Mouse (Mus musculus) liver, adult 2 months (tissue): ENCODE measurements at regions not wholly inside any gene's neighbourhood (a gene's known extent, or its start where the extent isn't known, plus 50 kb on each side); places are given as distances from the start of the nearest gene placed in this dataset.

ENCODE experiments used
- DNase-seq: peaks from one replicate; pipeline ENCODE4 v3.0.0-alpha.2; 2011; ENCODE audit warnings: low read depth, low spot score; ENCODE audit errors: extremely low read depth
- H3K27ac ChIP-seq: fragments of 200-500 bp; replicated peaks from 2 replicates; pipeline ENCODE4 v1.5.1; 2012; ENCODE audit warnings: low read depth, mild to moderate bottlenecking, control low read depth, inconsistent platforms, low read length; ENCODE audit not compliant: insufficient read depth
- H3K27me3 ChIP-seq: fragments of 200-500 bp; 2 replicates; pipeline ENCODE4 v1.6.1; 2012; ENCODE audit warnings: mild to moderate bottlenecking, moderate library complexity, low read length, inconsistent platforms; ENCODE audit not compliant: control insufficient read depth, insufficient read depth
- H3K36me3 ChIP-seq: fragments of 200-500 bp; 2 replicates; pipeline ENCODE4 v1.6.1; 2012; ENCODE audit warnings: low read length, inconsistent platforms; ENCODE audit not compliant: control insufficient read depth, insufficient read depth
- H3K4me1 ChIP-seq: fragments of 200-500 bp; 2 replicates; pipeline ENCODE4 v1.6.1; 2011; ENCODE audit warnings: low read length; ENCODE audit not compliant: control insufficient read depth, insufficient read depth
- H3K4me3 ChIP-seq: fragments of 200-500 bp; 2 replicates; pipeline ENCODE4 v1.5.1; 2011; ENCODE audit warnings: low read depth, mild to moderate bottlenecking, control low read depth, low read length, moderate library complexity; ENCODE audit not compliant: insufficient read depth
- H3K79me2 ChIP-seq: fragments of 200-500 bp; 2 replicates; pipeline ENCODE4 v1.6.1; 2012; ENCODE audit warnings: inconsistent platforms, mild to moderate bottlenecking, low read length, moderate library complexity; ENCODE audit not compliant: control insufficient read depth, insufficient read depth
- H3K9ac ChIP-seq: fragments of 200-500 bp; 2 replicates; pipeline ENCODE4 v1.6.1; 2012; ENCODE audit warnings: low read depth, mild to moderate bottlenecking, control low read depth, inconsistent platforms, low read length
- CTCF ChIP-seq: fragments of 200-500 bp; IDR thresholded peaks from 2 replicates; pipeline ENCODE4 v1.5.1; 2011; ENCODE audit warnings: low read depth, low read length, control low read depth
- POLR2A ChIP-seq: fragments of 200-500 bp; IDR thresholded peaks from 2 replicates; pipeline ENCODE4 v1.6.1; 2011; ENCODE audit warnings: low read length, control low read depth; ENCODE audit not compliant: insufficient read depth; ENCODE audit errors: extremely low read depth
- WGBS: fragments of 180-500 bp; shearing (Covaris S2); methylation state at CpG from one replicate; pipeline ENCODE4 v1.1.7; 2018; 5-methylcytosine and 5-hydroxymethylcytosine counted together

GRCm38 (mm10) chr3:59451084-59451483 is 106.9 kb upstream of the Igsf10 start:
- TF ChIP-seq CTCF, result no peak
- TF ChIP-seq POLR2A, result no peak
- Histone ChIP-seq H3K79me2 (no peaks in the 10 kb centered on the region), H3K36me3 (no peaks in the 10 kb centered on the region), H3K9ac (no peak overlapping the region), H3K4me3 (no peak overlapping the region), H3K27ac (no peak overlapping the region), H3K4me1 (no peaks in the 10 kb centered on the region), H3K27me3 (no peaks in the 10 kb centered on the region)
- no peak for DNase-seq
- 75% methylated on average over 3 of the region's 3 CpGs for WGBS

GRCm38 (mm10) chr3:59423621-59424020 is 79.4 kb upstream of the Igsf10 start:
- Histone ChIP-seq H3K9ac (no peak overlapping the region), H3K4me3 (no peak overlapping the region), H3K36me3 (no peaks in the 10 kb centered on the region), H3K79me2 (no peaks in the 10 kb centered on the region), H3K27ac (no peak overlapping the region), H3K4me1 (no peaks in the 10 kb centered on the region), H3K27me3 (no peaks in the 10 kb centered on the region)
- TF ChIP-seq CTCF (no peak), POLR2A (no peak)
- 93% methylated on average over 2 of the region's 2 CpGs for WGBS
- DNase-seq, result no peak

- DNase-seq, result peak; percentile 19
- Histone ChIP-seq H3K4me3 (no peak overlapping the region), H3K4me1 (no peaks in the 10 kb centered on the region), H3K79me2 (no peaks in the 10 kb centered on the region), H3K27ac (no peak overlapping the region), H3K9ac (no peak overlapping the region), H3K27me3 (no peaks in the 10 kb centered on the region), H3K36me3 (no peaks in the 10 kb centered on the region)
- 77% methylated on average over 1 of the region's 1 CpGs for WGBS
- TF ChIP-seq POLR2A, result no peak
- TF ChIP-seq CTCF, result no peak
Observed at GRCm38 (mm10) chr3:59409131-59409530, 64.9 kb upstream of the Igsf10 start.

GRCm38 (mm10) chr3:59406035-59406434 is 61.8 kb upstream of the Igsf10 start:
- Histone ChIP-seq H3K9ac (no peak overlapping the region), H3K4me3 (no peak overlapping the region), H3K4me1 (peaks cover 3% of the 10 kb centered on the region; the same call in 1 of the 2 replicates), H3K27ac (no peak overlapping the region), H3K27me3 (no peaks in the 10 kb centered on the region), H3K36me3 (no peaks in the 10 kb centered on the region), H3K79me2 (no peaks in the 10 kb centered on the region)
- WGBS, result 91% methylated on average over 3 of the region's 3 CpGs
- TF ChIP-seq CTCF (no peak), POLR2A (no peak)
- DNase-seq, result no peak

DNA sequence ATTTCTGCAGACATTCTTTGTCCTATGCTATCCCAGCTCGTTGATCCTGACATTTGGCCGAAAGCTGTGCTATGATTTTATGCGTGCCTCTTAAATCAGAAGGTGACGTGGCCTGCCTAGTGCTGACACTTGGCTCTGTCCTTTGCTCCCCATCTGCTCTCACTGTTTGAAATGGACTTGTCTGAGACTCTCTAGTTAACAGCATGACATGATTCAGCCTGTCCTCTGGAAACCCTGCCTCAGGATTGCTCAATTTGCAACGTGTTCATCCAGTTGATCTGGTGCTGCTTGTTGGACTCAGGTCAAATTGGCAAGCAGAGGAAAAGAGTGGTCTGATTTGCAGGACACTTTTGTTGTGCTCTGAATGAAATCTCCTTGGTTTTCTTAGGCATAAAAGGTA is 57.7 kb upstream of the Igsf10 start:
- H3K79me2 ChIP-seq, result no peaks in the 10 kb centered on the region
- 24% methylated on average over 5 of the region's 5 CpGs for WGBS
- no peaks in the 10 kb centered on the region for H3K36me3 ChIP-seq
- H3K27ac ChIP-seq, result no peak overlapping the region
- H3K4me1 ChIP-seq, result peaks cover 3% of the 10 kb centered on the region; the same call in 1 of the 2 replicates
- H3K4me3 ChIP-seq, result no peak overlapping the region
- peak; percentile 98 for DNase-seq
- no peak overlapping the region for H3K9ac ChIP-seq
- no peaks in the 10 kb centered on the region for H3K27me3 ChIP-seq
- TF ChIP-seq CTCF (no peak), POLR2A (no peak)

GRCm38 (mm10) chr3:59401425-59401824 is 57.2 kb upstream of the Igsf10 start:
- DNase-seq, result no peak
- H3K9ac ChIP-seq, result no peak overlapping the region
- no peaks in the 10 kb centered on the region for H3K27me3 ChIP-seq
- TF ChIP-seq CTCF, result no peak
- no peak for TF ChIP-seq POLR2A
- H3K4me3 ChIP-seq, result no peak overlapping the region
- H3K36me3 ChIP-seq, result no peaks in the 10 kb centered on the region
- H3K27ac ChIP-seq, result no peak overlapping the region
- 74% methylated on average over 4 of the region's 4 CpGs for WGBS
- H3K79me2 ChIP-seq, result no peaks in the 10 kb centered on the region
- peaks cover 3% of the 10 kb centered on the region; the same call in 1 of the 2 replicates for H3K4me1 ChIP-seq
